Mouse (Mus musculus) embryo, embryonic 11.5 days (tissue): ENCODE measurements around the gene Ncoa7.
"Not testable (repeated sequence)": the region's sequence is repeated elsewhere in the genome, so short reads cannot be mapped to it uniquely, and the experiment has no call there.

ENCODE experiments used
- DNase-seq: peaks from one replicate; pipeline ENCODE4 v3.0.0-alpha.2; 2012; ENCODE audit warnings: low read depth, low spot score

Gene Ncoa7

GRCm38 (mm10) chr10:30787684-30788339, 15.3 kb downstream of the Ncoa7 start:
- no peak for DNase-seq

DNA sequence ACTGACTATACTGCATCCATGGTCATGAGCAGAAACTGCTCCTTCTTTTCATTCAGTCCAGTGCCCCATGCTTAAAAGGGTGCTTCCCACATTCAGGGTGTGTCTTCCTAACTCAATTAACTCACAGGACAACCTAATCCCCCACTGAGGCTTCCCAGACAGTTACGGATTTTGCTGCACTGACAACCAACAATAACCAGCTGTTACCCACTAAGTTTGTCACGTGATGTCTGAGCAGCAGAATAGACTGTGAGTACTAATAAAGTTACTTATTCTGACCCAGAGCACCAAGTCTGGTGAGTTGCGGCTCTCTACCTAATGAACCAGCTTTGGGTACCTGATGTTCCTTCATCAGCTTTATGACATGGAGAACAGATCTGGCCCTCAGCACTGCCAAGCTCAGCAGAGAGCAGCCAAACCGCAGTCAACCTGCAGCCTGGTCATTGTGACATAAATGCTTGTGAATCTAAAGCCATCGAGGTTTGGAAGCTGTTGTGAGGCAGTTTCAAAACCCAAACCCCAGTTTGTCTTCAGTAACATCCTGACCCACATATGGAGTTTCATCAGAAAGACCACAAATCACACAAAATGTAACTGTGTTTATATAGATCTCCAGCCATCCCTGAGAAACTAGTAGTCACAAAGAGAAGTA, 16.9 kb downstream of the Ncoa7 start:
- DNase-seq, result no peak

DNA sequence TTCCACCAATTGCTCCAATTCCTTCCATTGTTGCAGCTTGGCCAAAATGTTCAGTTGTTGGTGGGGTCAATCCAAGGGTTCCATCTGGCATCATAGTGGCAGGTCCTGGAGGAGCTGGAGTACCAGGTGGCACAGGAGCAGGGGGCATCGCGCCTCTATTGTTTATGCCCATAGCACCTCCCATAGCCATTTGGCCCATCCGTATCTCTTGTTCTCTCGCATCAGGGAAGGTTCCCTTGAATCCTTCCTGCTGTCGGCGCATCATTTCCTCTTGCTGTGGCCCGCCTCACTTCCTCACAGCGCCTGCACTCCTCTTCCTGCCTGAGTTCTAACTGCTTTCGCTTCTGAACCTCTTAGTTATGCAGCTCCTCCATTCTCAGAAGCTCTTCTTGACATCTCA, 22.2 kb downstream of the Ncoa7 start:
- not testable (repeated sequence) for DNase-seq

DNA sequence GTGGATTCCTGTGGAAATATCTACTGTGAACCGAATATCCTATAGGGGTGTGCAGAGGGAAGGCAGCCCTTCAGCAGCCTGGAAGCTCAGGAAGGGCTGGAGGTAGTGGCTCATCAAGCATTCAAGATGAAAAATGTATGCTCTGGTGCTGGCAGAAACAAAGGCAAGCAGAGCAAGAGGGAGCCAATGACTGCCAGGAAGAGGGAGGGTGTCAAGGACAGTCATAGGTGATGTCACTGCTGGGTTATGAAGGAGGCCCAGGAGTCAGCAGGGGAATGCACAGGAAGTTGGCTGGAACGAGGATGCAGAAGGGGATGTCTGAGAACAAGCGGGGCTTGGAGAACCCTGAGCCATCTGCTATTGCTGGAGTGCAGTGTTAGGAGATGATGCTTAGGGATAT, 24.9 kb downstream of the Ncoa7 start:
- no peak for DNase-seq

DNA sequence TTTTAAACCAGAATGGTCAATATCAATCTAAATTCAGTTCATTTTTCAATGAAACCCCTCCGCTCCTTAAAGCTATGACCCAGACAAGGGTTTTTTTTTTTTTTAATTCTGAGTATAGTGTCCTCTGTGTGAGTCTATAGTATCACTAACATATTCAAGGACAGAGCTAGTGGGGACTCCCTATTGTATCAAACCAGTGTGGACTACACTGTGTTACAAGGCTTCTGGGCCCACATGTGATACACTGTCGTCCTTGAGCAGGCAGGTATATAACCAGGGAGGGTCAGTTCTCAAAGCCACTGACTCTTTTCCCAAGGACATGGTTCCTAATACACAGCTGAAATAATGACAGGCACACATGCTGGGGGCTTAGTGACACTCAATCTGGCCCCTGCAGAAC, 27.1 kb downstream of the Ncoa7 start:
- DNase-seq, result no peak

DNA sequence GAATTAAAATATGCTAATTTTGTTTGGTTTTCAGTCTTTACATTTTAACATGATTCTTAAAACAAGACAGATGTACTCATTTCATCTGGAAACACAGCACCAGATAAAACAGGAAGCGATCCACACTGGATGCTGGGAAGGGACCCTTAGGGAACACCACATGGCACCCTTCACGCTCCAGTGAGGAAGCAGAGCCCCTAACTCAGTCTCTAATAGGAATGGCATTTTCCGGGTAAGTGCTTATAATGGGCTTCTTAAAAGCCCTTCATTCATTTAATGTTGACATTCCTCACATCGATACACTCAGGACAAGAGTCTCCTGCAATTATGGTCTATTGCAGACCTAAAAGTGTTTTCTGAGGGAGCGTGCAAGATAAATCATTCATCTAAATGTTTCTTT, 27.6 kb downstream of the Ncoa7 start:
- no peak for DNase-seq

- no peak for DNase-seq
Observed at GRCm38 (mm10) chr10:30774396-30774795, 28.7 kb downstream of the Ncoa7 start.

DNA sequence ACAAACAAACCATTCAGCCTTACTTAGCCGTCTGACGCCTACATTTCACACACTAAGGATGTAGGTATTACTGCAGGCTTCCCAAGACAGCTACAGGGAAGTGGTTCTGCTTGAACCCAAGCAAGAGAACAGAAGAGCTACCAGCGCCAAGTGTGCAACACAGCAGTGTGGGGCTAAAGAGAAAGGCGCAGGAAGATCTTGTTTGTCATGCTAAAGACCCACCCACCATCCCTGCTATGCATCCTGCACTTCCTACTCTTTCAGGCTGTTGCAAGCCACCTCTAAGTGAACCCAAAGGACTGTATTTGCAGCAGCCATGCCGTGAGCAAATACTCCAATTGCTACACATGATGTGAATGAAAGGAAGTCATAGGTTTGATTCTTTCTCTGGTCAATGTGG, 29.9 kb downstream of the Ncoa7 start:
- no peak for DNase-seq

DNA sequence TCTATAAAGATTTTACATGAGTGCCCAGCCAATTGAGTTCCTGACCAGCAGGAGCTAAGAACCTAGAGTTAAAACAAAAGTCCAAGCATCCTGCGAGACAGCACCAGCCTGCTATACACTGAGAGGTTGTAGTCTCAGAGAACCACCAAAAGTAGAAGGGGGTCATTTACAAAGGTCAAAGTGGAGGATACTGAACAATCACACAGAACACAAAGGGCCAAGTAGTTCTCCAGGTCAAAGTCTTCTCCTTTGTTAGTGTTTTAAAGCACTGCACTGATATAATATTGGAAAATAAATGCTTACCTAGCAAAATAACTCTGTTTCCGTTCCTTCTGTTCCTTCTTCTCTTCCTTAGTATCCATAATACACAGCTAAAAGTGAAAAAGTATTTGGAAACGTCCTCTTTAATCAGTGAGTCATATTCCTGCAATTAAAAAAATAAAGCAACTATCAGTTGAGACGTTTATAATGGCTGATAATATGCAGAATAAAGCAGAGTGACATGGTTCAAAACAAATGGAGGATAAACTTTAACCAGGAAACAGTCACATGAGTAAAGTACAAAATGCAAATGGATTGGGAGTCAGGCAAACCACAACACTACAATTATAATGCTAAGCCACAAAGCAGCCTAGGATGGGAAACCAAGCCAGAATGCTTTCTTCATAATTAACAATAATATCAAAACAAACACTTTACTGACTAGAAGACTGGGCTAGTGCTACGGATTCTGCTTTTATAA, 31.5 kb downstream of the Ncoa7 start:
- DNase-seq, result no peak

DNA sequence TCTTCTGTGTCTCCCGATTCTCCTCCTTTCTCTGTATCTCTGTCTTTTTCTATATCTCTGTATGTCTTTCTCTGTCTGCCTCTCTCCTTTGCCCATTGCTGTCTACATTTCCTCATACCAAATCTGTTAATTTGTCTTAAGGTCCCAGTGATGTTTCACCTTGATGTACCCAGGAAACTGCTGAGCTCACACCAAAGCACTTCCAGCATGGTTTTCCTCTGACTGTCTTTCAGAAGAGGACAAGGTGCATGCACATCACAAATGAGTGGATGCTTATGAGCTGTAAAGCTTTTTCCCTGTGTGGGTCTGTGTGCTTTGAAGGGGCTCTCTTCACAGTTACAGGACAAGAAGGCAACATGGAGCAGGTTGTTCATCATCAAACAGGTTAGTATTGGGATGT, 34.3 kb downstream of the Ncoa7 start:
- DNase-seq, result no peak

- no peak for DNase-seq
Observed at GRCm38 (mm10) chr10:30768250-30768649, 34.9 kb downstream of the Ncoa7 start.

DNA sequence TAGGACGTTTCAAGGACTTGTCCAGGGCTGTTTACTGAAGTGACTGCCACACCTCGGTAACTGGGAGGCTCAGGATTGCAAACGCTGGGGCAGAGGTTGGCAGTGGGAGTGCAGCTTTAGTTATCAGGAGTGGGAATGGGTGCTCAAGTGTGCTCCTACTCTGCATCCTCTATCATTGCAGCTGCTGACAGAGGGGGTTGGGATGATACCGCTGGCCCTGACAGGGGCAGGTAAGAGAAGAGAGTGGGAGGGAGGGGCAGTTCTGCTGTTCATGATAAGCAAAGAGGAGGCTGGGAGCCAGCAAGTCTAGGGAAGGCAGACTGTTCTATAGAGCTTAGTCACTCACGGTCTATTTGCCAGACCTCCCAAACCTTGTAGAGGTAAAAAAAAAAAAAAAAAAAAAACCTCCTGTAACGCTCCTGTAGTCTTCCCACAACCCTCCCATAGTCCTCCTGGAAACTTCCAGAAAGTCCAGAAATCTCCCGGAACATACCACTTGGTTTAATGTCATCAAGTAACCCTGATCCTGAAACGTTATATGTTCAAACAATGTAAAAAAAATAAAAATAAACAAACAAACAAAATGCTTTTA, 39.9 kb downstream of the Ncoa7 start:
- no peak for DNase-seq

GRCm38 (mm10) chr10:30762284-30762964, 40.7 kb downstream of the Ncoa7 start:
- no peak for DNase-seq

DNA sequence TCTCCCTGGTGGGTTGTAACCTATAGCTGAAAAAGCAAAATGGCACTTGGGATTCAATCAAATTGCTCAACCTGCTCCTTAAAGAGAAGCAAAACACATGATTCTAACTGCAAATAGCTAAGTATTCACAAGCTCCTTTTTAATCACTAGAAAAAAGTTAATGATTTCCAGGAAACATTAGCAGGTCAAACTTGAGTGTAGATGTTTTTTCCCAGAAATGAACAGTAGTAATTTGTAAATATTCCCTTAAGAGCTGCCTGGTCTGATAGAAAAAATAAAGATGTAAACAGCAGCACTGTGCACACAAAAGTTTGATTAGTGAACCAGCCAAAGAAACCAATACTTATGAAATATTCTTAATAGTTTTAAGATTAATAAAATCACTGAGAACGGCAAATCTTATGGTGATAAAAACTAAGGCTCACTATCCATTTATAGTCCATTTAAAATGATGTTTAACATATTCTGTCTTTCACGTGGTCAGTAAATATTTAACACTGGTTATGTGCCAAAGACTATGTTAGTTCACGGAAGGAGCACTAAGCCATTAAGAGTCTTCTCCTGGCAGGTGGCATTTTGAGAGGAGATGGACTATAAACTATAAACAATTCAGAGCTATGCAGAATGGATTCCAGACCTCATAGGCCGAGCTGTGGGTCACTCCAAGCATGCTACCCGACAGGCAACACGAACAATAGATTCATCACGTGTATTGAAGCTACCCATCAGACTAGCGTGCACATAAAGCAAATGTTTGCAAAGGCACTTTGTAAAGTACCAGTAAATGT, 43.6 kb downstream of the Ncoa7 start:
- no peak for DNase-seq

DNA sequence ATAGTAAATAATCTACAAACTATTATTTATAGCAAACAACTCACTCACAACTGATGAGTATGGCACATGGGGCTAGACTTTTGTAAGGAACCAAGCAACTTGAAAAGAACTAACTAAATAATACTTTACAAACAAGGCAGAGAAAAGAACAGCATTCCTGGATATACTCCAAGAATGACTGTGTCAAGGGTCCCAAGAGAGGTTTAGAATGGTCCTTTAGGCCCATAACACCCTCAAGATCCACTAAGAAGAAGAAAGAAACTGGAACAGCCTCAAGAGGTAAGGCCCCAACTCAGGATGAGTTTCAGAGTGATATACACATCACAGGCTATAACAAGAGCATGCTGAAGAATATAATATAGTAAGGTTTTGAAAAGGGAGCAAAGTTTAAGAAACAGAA, 47.1 kb downstream of the Ncoa7 start:
- no peak for DNase-seq

- DNase-seq, result no peak
Observed at GRCm38 (mm10) chr10:30754825-30755457, 48.2 kb downstream of the Ncoa7 start.

- DNase-seq, result no peak
Observed at GRCm38 (mm10) chr10:30754082-30754481, 49.0 kb downstream of the Ncoa7 start.

DNA sequence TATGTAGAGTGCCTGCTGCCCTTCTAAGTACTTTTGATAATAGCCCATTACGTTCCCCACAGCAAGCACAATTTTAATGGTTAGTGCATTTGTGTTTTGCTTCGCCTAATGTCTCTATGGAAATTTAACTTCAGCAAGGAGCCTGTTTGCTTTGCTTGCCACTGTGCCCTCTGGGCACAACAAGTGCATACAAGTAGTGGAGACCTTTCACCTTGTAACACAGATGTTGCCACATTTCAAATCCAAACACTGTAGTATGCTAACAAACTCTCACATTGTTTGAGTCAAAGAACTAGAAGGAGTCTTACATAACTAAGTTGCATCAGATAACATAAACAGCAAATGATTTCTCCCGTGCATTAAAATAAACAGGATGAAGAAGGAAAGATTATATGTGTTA, 50.6 kb downstream of the Ncoa7 start:
- DNase-seq, result no peak

DNA sequence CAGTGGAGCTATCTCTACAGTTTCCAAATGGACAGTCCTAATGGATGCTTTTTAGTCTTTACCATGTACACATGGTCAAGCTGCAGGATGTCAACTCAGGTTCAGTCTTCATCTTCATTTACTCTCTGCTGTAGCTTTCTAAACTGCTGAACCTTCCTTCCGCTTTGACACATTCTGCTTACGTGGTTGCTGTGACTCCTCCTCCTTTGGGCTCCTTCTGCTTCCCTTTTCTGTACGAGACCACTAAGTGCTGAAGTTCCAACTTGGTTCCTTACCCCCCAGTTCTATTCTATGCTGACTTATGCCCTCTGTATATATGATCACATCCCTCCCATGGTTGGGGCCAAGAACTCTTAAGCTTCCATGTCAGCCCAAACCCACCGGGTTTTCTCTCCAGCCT, 51.5 kb downstream of the Ncoa7 start:
- no peak for DNase-seq

DNA sequence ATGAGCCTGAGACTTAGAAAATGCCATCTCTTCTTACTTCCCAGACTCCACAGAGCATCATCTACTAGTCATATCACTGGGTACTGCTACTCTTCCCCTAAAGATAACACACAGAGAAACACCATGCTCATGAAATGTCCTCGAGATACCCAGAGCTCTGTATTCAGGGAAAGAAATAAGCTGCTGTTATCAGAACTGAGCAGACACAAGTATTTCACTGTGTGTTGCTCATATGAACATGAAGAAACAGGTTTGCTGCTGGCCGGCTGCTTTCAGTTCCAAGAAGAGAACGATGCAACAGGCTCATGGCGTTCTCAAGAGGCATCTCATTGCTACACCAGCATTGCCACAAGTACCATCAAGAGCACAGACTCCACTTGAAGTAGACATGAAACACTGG, 53.3 kb downstream of the Ncoa7 start:
- no peak for DNase-seq
